Mouse (Mus musculus) kidney, postnatal 36 days (tissue): ENCODE data around the gene F8.
"Not testable (repeated sequence)": the region's sequence is repeated elsewhere in the genome, so short reads cannot be mapped to it uniquely, and the experiment has no call there.

Source experiments
- DNase-seq, 2 experiments: peaks; one replicate each; pipeline ENCODE4 v3.0.0; 2021 to 2022; ENCODE audit warnings: mixed read lengths in 2 of 2

The F8 gene

GRCm38 (mm10) chrX:75382195-75382771 is at the start of gene F8, which contains the start of gene Fundc2:
F8 (minus strand) TSS chrX:75382615.
Fundc2 (plus strand) TSS chrX:75382399.
- DNase-seq, result peak; percentile 77 to 88

- peak; percentile 92 for DNase-seq
These were observed 33.7 kb upstream of the F8 start, which contains the start of the genes Cmc4, Mtcp1 and Brcc3 for GRCm38 (mm10) chrX:75415936-75416785. Cmc4 (minus strand) TSS chrX:75416584. Mtcp1 (minus strand) TSS chrX:75416588. Brcc3 (plus strand) TSS chrX:75416628.

GRCm38 (mm10) chrX:75409711-75410110 is 27.3 kb upstream of the F8 start:
- DNase-seq, result no peak

GRCm38 (mm10) chrX:75403350-75403749 is 20.9 kb upstream of the F8 start:
- no peak for DNase-seq

- peak; percentile 6 to 52 for DNase-seq
These were observed 20.3 kb upstream of the F8 start for GRCm38 (mm10) chrX:75402668-75403067.

- peak in 1 of 2 experiments; percentile 43 for DNase-seq
These were observed 17.1 kb upstream of the F8 start for GRCm38 (mm10) chrX:75399471-75399870.

GRCm38 (mm10) chrX:75381699-75382098 is 716 bp downstream of the F8 start:
- DNase-seq, result no peak

GRCm38 (mm10) chrX:75381176-75381575 is 1.2 kb downstream of the F8 start:
- no peak for DNase-seq

- DNase-seq, result no peak
These were observed 5.6 kb downstream of the F8 start for GRCm38 (mm10) chrX:75376815-75377214.

- DNase-seq, result peak; percentile 10 to 47
These were observed 9.6 kb downstream of the F8 start for GRCm38 (mm10) chrX:75372666-75373425.

GRCm38 (mm10) chrX:75370197-75370596 is 12.2 kb downstream of the F8 start:
- DNase-seq, result peak; percentile 14 to 27

- no peak for DNase-seq
These were observed 58.9 kb downstream of the F8 start for GRCm38 (mm10) chrX:75323556-75323955.

GRCm38 (mm10) chrX:75271676-75272075 is 110.7 kb downstream of the F8 start:
- peak in 1 of 2 experiments; percentile 18 for DNase-seq

- not testable (repeated sequence) for DNase-seq
These were observed 148.6 kb downstream of the F8 start for GRCm38 (mm10) chrX:75233603-75234376.

GRCm38 (mm10) chrX:75231456-75231855 is 151.0 kb downstream of the F8 start:
- DNase-seq, result no peak

GRCm38 (mm10) chrX:75163670-75164069 is 218.7 kb downstream of the F8 start, which contains the start of gene Smim9:
Smim9 (minus strand) TSS chrX:75163770.
- DNase-seq, result no peak

GRCm38 (mm10) chrX:75155576-75156243 is 226.7 kb downstream of the F8 start:
- DNase-seq, result peak; percentile 54 to 77

GRCm38 (mm10) chrX:75152249-75152648 is 230.2 kb downstream of the F8 start:
- DNase-seq, result no peak

GRCm38 (mm10) chrX:75150304-75150703 is 232.1 kb downstream of the F8 start:
- no peak for DNase-seq

- no peak for DNase-seq
These were observed 234.0 kb downstream of the F8 start for GRCm38 (mm10) chrX:75148414-75148813.

- peak; percentile 14 to 58 for DNase-seq
These were observed 239.3 kb downstream of the F8 start for GRCm38 (mm10) chrX:75143124-75143555.

- no peak for DNase-seq
These were observed 244.2 kb downstream of the F8 start for GRCm38 (mm10) chrX:75138182-75138581.
